Mouse (Mus musculus): ENCODE results near the gene Mrm3.
"Not testable (repeated sequence)": the region's sequence is repeated elsewhere in the genome, so short reads cannot be mapped to it uniquely, and the experiment has no call there.

Mrm3 gene

GRCm38 (mm10) chr11:76242901-76243810 lies at the start of gene Mrm3, which contains the start of gene Glod4:
Gene Mrm3, plus strand, starts transcription at chr11:76243715.
Gene Glod4, minus strand, starts transcription at chr11:76243725.
- peak; percentile 93 for DNase-seq (ENCODE audit: low spot score)

GRCm38 (mm10) chr11:76196275-76196976 lies 47.1 kb upstream of the Mrm3 start:
- DNase-seq (ENCODE audit: low spot score), result no peak

- no peak for DNase-seq (ENCODE audit: low spot score)
Measured at GRCm38 (mm10) chr11:76196977-76197469, 46.5 kb upstream of the Mrm3 start.

- DNase-seq (ENCODE audit: low spot score), result peak; percentile 87
Measured at GRCm38 (mm10) chr11:76201761-76202674, 41.5 kb upstream of the Mrm3 start.

DNA sequence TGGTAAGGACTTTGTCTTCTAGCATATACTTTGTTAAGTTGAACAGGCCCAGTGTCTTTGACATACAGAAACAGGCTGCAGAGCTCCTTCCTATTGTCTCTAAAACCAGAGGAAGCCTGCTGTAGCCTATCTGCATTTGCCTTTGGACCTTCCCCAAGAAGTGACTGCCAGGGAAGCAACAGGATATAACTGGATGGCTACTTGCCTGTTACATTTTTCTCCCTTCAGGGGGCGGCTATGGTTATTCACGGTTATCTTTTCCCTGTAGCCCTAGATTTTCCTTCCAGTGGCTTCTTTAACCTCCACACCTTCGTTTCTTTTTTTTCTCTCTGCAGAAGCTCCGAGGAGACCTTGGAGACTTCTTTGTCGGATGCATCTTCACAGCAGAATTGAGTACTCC lies 36.7 kb upstream of the Mrm3 start:
- DNase-seq (ENCODE audit: low spot score), result no peak

GRCm38 (mm10) chr11:76210228-76210985 lies 33.1 kb upstream of the Mrm3 start:
- DNase-seq (ENCODE audit: low spot score), result no peak

GRCm38 (mm10) chr11:76211595-76211994 lies 31.9 kb upstream of the Mrm3 start:
- DNase-seq (ENCODE audit: low spot score), result not testable (repeated sequence)

GRCm38 (mm10) chr11:76213841-76214240 lies 29.7 kb upstream of the Mrm3 start:
- DNase-seq (ENCODE audit: low spot score), result no peak

GRCm38 (mm10) chr11:76215011-76215410 lies 28.5 kb upstream of the Mrm3 start:
- no peak for DNase-seq (ENCODE audit: low spot score)

DNA sequence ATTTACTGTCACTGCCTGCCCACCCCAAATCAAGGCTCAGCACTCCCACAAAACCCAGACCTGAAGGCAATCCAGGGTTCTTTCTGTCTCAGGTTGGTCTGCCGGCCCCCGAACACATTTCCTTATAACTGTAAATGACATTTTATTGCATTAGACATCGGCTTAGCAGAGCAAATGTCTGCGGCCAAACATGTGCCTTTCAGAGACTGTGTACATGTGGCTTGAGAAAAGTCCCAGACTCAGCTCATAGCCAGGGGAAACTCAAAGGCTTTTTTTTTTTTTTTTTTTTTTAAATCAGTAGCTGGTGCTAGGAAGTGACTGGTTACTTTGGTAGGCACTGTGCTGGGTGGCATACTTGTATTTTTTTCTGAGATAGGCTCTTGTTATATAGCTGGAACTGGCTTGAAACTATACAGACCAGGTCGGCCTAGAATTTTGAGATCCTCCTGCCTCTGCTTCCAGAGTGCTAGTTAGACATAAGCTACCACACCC lies 27.4 kb upstream of the Mrm3 start:
- no peak for DNase-seq (ENCODE audit: low spot score)

- DNase-seq (ENCODE audit: low spot score), result no peak
Measured at GRCm38 (mm10) chr11:76216681-76217389, 26.7 kb upstream of the Mrm3 start.

DNA sequence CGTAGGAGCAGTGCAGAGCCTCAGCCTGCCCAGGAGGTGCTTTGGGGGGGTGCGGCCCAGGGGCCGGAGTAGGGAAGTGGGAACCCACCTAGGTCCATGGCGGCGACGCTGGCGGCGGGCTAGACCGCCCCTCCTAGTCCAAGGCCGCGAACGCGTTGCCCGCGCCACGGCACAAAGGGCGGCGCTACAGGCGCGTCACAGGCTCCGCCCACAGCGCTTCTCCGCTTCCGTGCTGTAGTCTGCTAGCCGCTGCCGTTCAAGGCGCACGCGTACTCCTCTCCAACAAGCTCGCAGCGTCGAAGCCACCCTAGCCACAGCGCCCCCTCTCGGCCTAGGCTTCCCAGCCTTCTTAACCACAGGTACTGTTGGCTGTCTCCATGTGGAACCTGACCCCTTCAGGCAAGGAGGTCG lies 26.1 kb upstream of the Mrm3 start, which contains the start of the genes Dbil5 and Gemin4:
TSS of gene Dbil5 (plus strand) at position 219 of the 411 bp plus-strand sequence.
TSS of gene Gemin4 (minus strand) at position 275 of the 411 bp plus-strand sequence.
- peak; percentile 97 for DNase-seq (ENCODE audit: low spot score)

GRCm38 (mm10) chr11:76224631-76225030 lies 18.9 kb upstream of the Mrm3 start:
- no peak for DNase-seq (ENCODE audit: low spot score)

- no peak for DNase-seq (ENCODE audit: low spot score)
Measured at GRCm38 (mm10) chr11:76225051-76225450, 18.5 kb upstream of the Mrm3 start.

- DNase-seq (ENCODE audit: low spot score), result no peak
Measured at GRCm38 (mm10) chr11:76236136-76236535, 7.4 kb upstream of the Mrm3 start.

- no peak for DNase-seq (ENCODE audit: low spot score)
Measured at GRCm38 (mm10) chr11:76239750-76240149, 3.8 kb upstream of the Mrm3 start.

DNA sequence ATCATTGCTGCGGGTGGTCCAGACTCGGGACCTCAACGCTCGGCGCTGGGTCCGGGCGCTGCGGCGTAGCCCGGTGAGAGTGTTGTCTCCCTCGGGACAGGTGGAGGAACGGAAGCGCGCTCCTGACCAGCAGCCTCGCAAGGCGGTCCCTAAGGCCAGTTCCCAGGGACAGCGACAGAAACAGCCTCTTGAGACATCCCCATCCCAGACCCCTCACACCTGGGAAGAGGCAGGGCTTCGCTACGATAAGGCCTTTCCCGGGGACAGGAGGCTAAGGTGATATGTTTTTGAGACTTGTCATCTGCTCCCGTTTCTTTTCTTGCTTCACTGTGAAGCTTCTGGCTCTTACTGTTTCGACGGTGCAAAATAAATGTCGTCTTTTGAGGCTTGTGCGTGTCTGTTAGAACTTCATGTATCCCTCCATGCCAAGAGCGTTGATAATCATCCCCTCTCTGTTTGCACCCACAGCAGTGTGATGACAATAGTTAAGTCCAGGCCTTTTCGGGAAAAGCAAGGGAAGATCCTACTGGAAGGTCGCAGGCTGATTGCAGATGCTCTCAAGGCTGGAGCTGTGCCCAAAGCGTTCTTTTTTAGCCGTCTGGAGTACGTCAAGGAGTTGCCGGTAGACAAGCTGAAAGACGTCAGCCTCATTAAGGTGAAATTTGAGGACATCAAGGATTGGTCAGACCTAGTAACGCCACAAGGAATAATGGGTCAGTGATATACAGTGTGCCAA lies 464 bp downstream of the Mrm3 start:
- no peak for DNase-seq (ENCODE audit: low spot score)

DNA sequence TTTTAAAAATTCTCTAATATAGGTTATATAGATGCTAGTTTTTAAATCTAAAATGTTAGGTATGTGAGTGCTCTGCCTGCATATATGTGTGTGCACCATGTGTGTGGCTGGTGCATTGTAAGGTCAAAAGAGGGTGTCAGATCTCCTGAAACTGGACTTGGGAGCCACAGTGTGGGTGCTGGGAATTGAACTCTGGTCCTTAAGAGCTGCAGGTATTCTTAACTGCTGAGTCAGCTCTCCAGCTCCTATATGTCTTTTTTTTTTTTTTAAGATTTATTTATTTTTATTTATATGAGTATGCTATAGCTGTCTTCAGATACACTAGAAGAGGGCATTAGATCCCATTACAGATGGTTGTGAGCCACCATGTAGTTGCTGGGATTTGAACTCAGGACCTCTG lies 2.9 kb downstream of the Mrm3 start:
- DNase-seq (ENCODE audit: low spot score), result no peak

DNA sequence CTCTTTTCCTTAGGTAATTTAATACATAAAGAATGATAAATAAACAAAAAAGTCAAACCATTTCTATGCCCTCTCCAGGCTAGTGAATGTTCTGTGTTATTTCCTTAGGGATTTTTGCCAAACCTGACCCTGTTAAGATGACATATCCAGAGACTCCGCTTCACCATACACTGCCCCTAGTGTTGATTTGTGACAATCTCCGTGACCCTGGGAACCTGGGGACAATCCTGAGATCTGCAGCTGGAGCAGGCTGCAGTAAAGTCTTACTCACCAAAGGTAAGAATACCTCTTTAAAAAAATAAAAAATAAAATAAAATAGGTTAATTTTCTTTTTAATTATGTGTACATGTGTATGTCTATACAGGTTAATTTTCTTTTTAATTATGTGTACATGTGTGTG lies 3.7 kb downstream of the Mrm3 start:
- DNase-seq (ENCODE audit: low spot score), result no peak
